Mouse (Mus musculus): Measurements from ENCODE around the gene Selplg. TPM values are rescaled to one million over a fixed set of nuclear protein-coding genes. Genes with fewer than 3 reads are reported as not detected.

The Selplg gene
- not detected for polyA plus RNA-seq (2014; fragmentation: Illumina TruSeq; extraction: RNeasy Lipid Tissue Mini Kit (QIAGEN cat#74804); ENCODE audit: low replicate concordance)

GRCm38 (mm10) chr5:113832490-113832901, at the start of gene Selplg:
Gene Selplg (minus strand): TSS chr5:113832644.

GRCm38 (mm10) chr5:113800280-113800679, 32.2 kb downstream of the Selplg start, which contains the start of gene Tmem119:
Gene Tmem119 (minus strand): TSS chr5:113800516.

GRCm38 (mm10) chr5:113772450-113772895, 60.0 kb downstream of the Selplg start, which contains the start of the genes Sart3 and Iscu:
Gene Sart3 (minus strand): TSS chr5:113772510.
Gene Iscu (plus strand): TSS chr5:113772748.

Other genes with a start within 250 kb of the Selplg start
- gene Cmklr1, start 182.2 kb downstream of the Selplg start, polyA plus RNA-seq (2014; fragmentation: Illumina TruSeq; extraction: RNeasy Lipid Tissue Mini Kit (QIAGEN cat#74804); ENCODE audit: low replicate concordance), result 0.26 TPM
- gene 1700069L16Rik, start 107.9 kb downstream of the Selplg start, polyA plus RNA-seq (2014; fragmentation: Illumina TruSeq; extraction: RNeasy Lipid Tissue Mini Kit (QIAGEN cat#74804); ENCODE audit: low replicate concordance), result not detected
- gene Ficd, start 96.8 kb downstream of the Selplg start, polyA plus RNA-seq (2014; fragmentation: Illumina TruSeq; extraction: RNeasy Lipid Tissue Mini Kit (QIAGEN cat#74804); ENCODE audit: low replicate concordance), result 1.6 TPM
- gene Sart3, start 60.1 kb downstream of the Selplg start, polyA plus RNA-seq (2014; fragmentation: Illumina TruSeq; extraction: RNeasy Lipid Tissue Mini Kit (QIAGEN cat#74804); ENCODE audit: low replicate concordance), result 1.2 TPM
- gene Iscu, start 59.9 kb downstream of the Selplg start, polyA plus RNA-seq (2014; fragmentation: Illumina TruSeq; extraction: RNeasy Lipid Tissue Mini Kit (QIAGEN cat#74804); ENCODE audit: low replicate concordance), result 12.3 TPM
- not detected for gene Tmem119, start 32.1 kb downstream of the Selplg start, polyA plus RNA-seq (2014; fragmentation: Illumina TruSeq; extraction: RNeasy Lipid Tissue Mini Kit (QIAGEN cat#74804); ENCODE audit: low replicate concordance)
- 18.3 TPM for gene Coro1c, start 76.1 kb upstream of the Selplg start, polyA plus RNA-seq (2014; fragmentation: Illumina TruSeq; extraction: RNeasy Lipid Tissue Mini Kit (QIAGEN cat#74804); ENCODE audit: low replicate concordance)
- gene Ssh1, start 161.2 kb upstream of the Selplg start, polyA plus RNA-seq (2014; fragmentation: Illumina TruSeq; extraction: RNeasy Lipid Tissue Mini Kit (QIAGEN cat#74804); ENCODE audit: low replicate concordance), result 0.93 TPM
- 1.6 TPM for gene Dao, start 171.1 kb upstream of the Selplg start, polyA plus RNA-seq (2014; fragmentation: Illumina TruSeq; extraction: RNeasy Lipid Tissue Mini Kit (QIAGEN cat#74804); ENCODE audit: low replicate concordance)
- gene Usp30, start 232.8 kb upstream of the Selplg start, polyA plus RNA-seq (2014; fragmentation: Illumina TruSeq; extraction: RNeasy Lipid Tissue Mini Kit (QIAGEN cat#74804); ENCODE audit: low replicate concordance), result 1.2 TPM